Comparison of ENCODE assay signal across 20 mouse cellular contexts in the genomic region with DNA sequence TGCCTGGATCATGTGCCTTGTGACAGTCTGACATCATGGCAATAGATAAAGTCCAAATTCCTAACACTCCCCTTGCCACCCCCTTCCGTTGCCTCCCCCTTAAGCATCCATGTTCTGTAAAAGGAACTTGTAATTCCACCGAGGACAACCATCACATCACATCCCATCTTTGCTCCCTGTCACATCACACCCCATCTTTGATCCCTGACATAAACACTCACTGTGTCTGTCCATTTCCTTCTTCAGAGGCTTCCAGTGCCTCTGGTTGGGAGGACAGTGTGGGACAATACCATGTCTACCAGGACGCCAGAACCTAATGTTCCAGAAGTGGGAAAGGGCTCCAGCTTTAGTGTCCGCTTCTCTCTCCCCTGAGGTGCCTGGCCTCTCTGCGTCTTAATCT.
"Had no signal": no experiment of that assay in that cellular context is flagged by ENCODE, and none has a peak within 500 bp of the region (broad histone marks: within the 10 kb centered on the region; RNA-seq: fewer than 3 reads in every experiment).

No protein-coding gene starts in this region.

- H3K9ac ChIP-seq: liver, embryonic 13.5 days; liver, embryonic 15.5 days; liver, postnatal 0 days; midbrain, embryonic 13.5 days; midbrain, embryonic 15.5 days; neural tube, embryonic 13.5 days; neural tube, embryonic 15.5 days had no signal

- H3K4me1 ChIP-seq: liver, embryonic 13.5 days; liver, embryonic 15.5 days; midbrain, embryonic 13.5 days; midbrain, embryonic 15.5 days; neural tube, embryonic 13.5 days had no signal

- H3K36me3 ChIP-seq: liver, embryonic 13.5 days; liver, embryonic 15.5 days; midbrain, embryonic 13.5 days; midbrain, embryonic 15.5 days; neural tube, embryonic 13.5 days; neural tube, embryonic 15.5 days had no signal

- H3K4me2 ChIP-seq: liver, embryonic 11.5 days; liver, embryonic 13.5 days; liver, embryonic 15.5 days; midbrain, embryonic 11.5 days; midbrain, embryonic 13.5 days; midbrain, embryonic 15.5 days; neural tube, embryonic 13.5 days; neural tube, embryonic 15.5 days had no signal

- H3K9me3 ChIP-seq: liver, embryonic 13.5 days; liver, embryonic 15.5 days; midbrain, embryonic 13.5 days; midbrain, embryonic 15.5 days; neural tube, embryonic 13.5 days; neural tube, embryonic 15.5 days had no signal

- H3K27me3 ChIP-seq: liver, embryonic 13.5 days; liver, embryonic 15.5 days; midbrain, embryonic 13.5 days; midbrain, embryonic 15.5 days; neural tube, embryonic 13.5 days; neural tube, embryonic 15.5 days had no signal

- H3K4me3 ChIP-seq: liver, embryonic 13.5 days; liver, embryonic 15.5 days; midbrain, embryonic 13.5 days; midbrain, embryonic 15.5 days; myocyte; neural tube, embryonic 13.5 days; neural tube, embryonic 15.5 days had no signal

- ATAC-seq: liver, postnatal 0 days; midbrain, embryonic 13.5 days; midbrain, embryonic 15.5 days had no signal

- H3K27ac ChIP-seq: liver, embryonic 13.5 days; liver, embryonic 15.5 days; macrophage; midbrain, embryonic 13.5 days; midbrain, embryonic 15.5 days; neural tube, embryonic 13.5 days; neural tube, embryonic 15.5 days had no signal

- DNase-seq: liver; liver, embryonic 13.5 days; liver, postnatal 0 days; retina, postnatal 1 day; right cerebral cortex, adult 18-20 months; right cerebral cortex, postnatal 25 days; right cerebral cortex, postnatal 4 days; spleen, adult 18-20 months; thymus, adult 18-20 months; thymus, postnatal 14 days; thymus, postnatal 36 days had no signal
